Mouse (Mus musculus) megakaryocyte, embryonic 14.5 days (primary cell): Measurements from ENCODE around the gene Vmn1r15.

Source experiments
- FLI1 ChIP-seq: IDR thresholded peaks from 2 replicates; pipeline ENCODE4 v1.6.1; 2012; ENCODE audit warnings: low read length, inconsistent platforms, mixed read lengths
- GATA1 ChIP-seq: IDR thresholded peaks from 3 replicates; pipeline ENCODE4 v1.6.1; 2012; ENCODE audit warnings: mixed read lengths, low read length, inconsistent platforms, borderline replicate concordance

GRCm38 (mm10) chr6:57278952-57279351 is 21.2 kb downstream of the Vmn1r15 start:
- TF ChIP-seq GATA1 (no peak), FLI1 (no peak)
